Mouse (Mus musculus): ENCODE measurements around the gene Sptbn4. TPM values are rescaled to one million over a fixed set of nuclear protein-coding genes. Genes with fewer than 3 reads are reported as not detected.

Gene Sptbn4
- polyA plus RNA-seq, 1 experiment from 2014 or later: 0.27 TPM

- Histone ChIP-seq H3K9ac (no peak overlapping the region), H3K4me2 (replicated peaks) (no peak overlapping the region), H3K4me1 (no peaks in the 10 kb centered on the region), H3K4me3 (no peak overlapping the region), H3K36me3 (no peaks in the 10 kb centered on the region), H3K27me3 (peaks cover 3% of the 10 kb centered on the region; the same call in 1 of the 2 replicates), H3K9me3 (0 out of 2 replicates have a peak, but pooled peaks cover 10% of the 10 kb centered on the region), H3K27ac (no peak overlapping the region)
- 79% methylated on average over 12 of the region's 12 CpGs for WGBS
- ATAC-seq (ENCODE audit: insufficient number of reproducible peaks, insufficient read depth, low FRiP score, low TSS enrichment): 0 out of 2 replicates have a peak, but pooled peaks have one; percentile 28
Measured at GRCm38 (mm10) chr7:27423556-27424326, 23.7 kb downstream of the Sptbn4 start.

GRCm38 (mm10) chr7:27419101-27419500, 28.4 kb downstream of the Sptbn4 start:
- Histone ChIP-seq H3K4me2 (replicated peaks) (no peak overlapping the region), H3K4me3 (no peak overlapping the region), H3K36me3 (no peaks in the 10 kb centered on the region), H3K27ac (no peak overlapping the region), H3K9me3 (0 out of 2 replicates have a peak, but pooled peaks cover 10% of the 10 kb centered on the region), H3K9ac (no peak overlapping the region), H3K27me3 (peaks cover 8% of the 10 kb centered on the region), H3K4me1 (no peaks in the 10 kb centered on the region)
- 73% methylated on average over 3 of the region's 3 CpGs for WGBS
- no peak for ATAC-seq (ENCODE audit: insufficient number of reproducible peaks, insufficient read depth, low FRiP score, low TSS enrichment)

GRCm38 (mm10) chr7:27417151-27417550, 30.3 kb downstream of the Sptbn4 start:
- H3K27ac ChIP-seq: no peak overlapping the region
- no peak for ATAC-seq (ENCODE audit: insufficient number of reproducible peaks, insufficient read depth, low FRiP score, low TSS enrichment)
- peaks cover 8% of the 10 kb centered on the region for H3K27me3 ChIP-seq
- no peak overlapping the region for H3K9ac ChIP-seq
- no peaks in the 10 kb centered on the region for H3K4me1 ChIP-seq
- H3K36me3 ChIP-seq: no peaks in the 10 kb centered on the region
- 0 out of 2 replicates have a peak, but pooled peaks cover 4% of the 10 kb centered on the region for H3K9me3 ChIP-seq
- whole genome bisulfite sequencing: 70% methylated on average over 2 of the region's 2 CpGs
- no peak overlapping the region for H3K4me3 ChIP-seq
- no peak overlapping the region for H3K4me2 ChIP-seq (replicated peaks)

- no peak overlapping the region for H3K27ac ChIP-seq
- H3K9me3 ChIP-seq: peaks cover 9% of the 10 kb centered on the region; the same call in 1 of the 2 replicates
- peaks cover 8% of the 10 kb centered on the region; the same call in 1 of the 2 replicates for H3K4me1 ChIP-seq
- H3K27me3 ChIP-seq: peaks cover 65% of the 10 kb centered on the region
- peak overlapping the region; percentile 41 for H3K4me3 ChIP-seq
- peak overlapping the region; percentile 7; the same call in 1 of the 2 replicates for H3K9ac ChIP-seq
- ATAC-seq (ENCODE audit: insufficient number of reproducible peaks, insufficient read depth, low FRiP score, low TSS enrichment): peak; percentile 75
- under 1% methylated on average over 86 of the region's 96 CpGs for WGBS
- H3K36me3 ChIP-seq: no peaks in the 10 kb centered on the region
- H3K4me2 ChIP-seq (replicated peaks): peak overlapping the region; percentile 64
Measured at GRCm38 (mm10) chr7:27408379-27409176, 38.9 kb downstream of the Sptbn4 start.

- Histone ChIP-seq H3K27me3 (peaks cover 73% of the 10 kb centered on the region), H3K9ac (no peak overlapping the region), H3K36me3 (no peaks in the 10 kb centered on the region), H3K4me1 (peaks cover 8% of the 10 kb centered on the region; the same call in 1 of the 2 replicates), H3K9me3 (peaks cover 15% of the 10 kb centered on the region; the same call in 1 of the 2 replicates), H3K27ac (no peak overlapping the region), H3K4me2 (replicated peaks) (peak overlapping the region; percentile 64), H3K4me3 (0 out of 2 replicates have a peak overlapping the region, but pooled peaks have one; percentile 41)
- 27% methylated on average over 8 of the region's 8 CpGs for WGBS
- no peak for ATAC-seq (ENCODE audit: insufficient number of reproducible peaks, insufficient read depth, low FRiP score, low TSS enrichment)
Measured at GRCm38 (mm10) chr7:27407816-27408215, 39.7 kb downstream of the Sptbn4 start.

- Histone ChIP-seq H3K4me2 (replicated peaks) (no peak overlapping the region), H3K27ac (no peak overlapping the region), H3K27me3 (peaks cover 86% of the 10 kb centered on the region), H3K9ac (no peak overlapping the region), H3K9me3 (peaks cover 15% of the 10 kb centered on the region; the same call in 1 of the 2 replicates), H3K4me1 (peaks cover 8% of the 10 kb centered on the region; the same call in 1 of the 2 replicates), H3K4me3 (no peak overlapping the region), H3K36me3 (no peaks in the 10 kb centered on the region)
- WGBS: 86% methylated on average over 7 of the region's 7 CpGs
- no peak for ATAC-seq (ENCODE audit: insufficient number of reproducible peaks, insufficient read depth, low FRiP score, low TSS enrichment)
Measured at GRCm38 (mm10) chr7:27406481-27406880, 41.0 kb downstream of the Sptbn4 start.

GRCm38 (mm10) chr7:27404203-27404942, 43.1 kb downstream of the Sptbn4 start:
- H3K27me3 ChIP-seq: peaks cover 97% of the 10 kb centered on the region
- no peak overlapping the region for H3K27ac ChIP-seq
- H3K36me3 ChIP-seq: no peaks in the 10 kb centered on the region
- 7% methylated on average over 81 of the region's 81 CpGs for WGBS
- no peak overlapping the region for H3K9ac ChIP-seq
- peaks cover 15% of the 10 kb centered on the region; the same call in 1 of the 2 replicates for H3K9me3 ChIP-seq
- no peak for ATAC-seq (ENCODE audit: insufficient number of reproducible peaks, insufficient read depth, low FRiP score, low TSS enrichment)
- peaks cover 8% of the 10 kb centered on the region; the same call in 1 of the 2 replicates for H3K4me1 ChIP-seq
- H3K4me3 ChIP-seq: peak overlapping the region; percentile 23; the same call in 1 of the 2 replicates
- H3K4me2 ChIP-seq (replicated peaks): peak overlapping the region; percentile 25

- ATAC-seq (ENCODE audit: insufficient number of reproducible peaks, insufficient read depth, low FRiP score, low TSS enrichment): no peak
- Histone ChIP-seq H3K4me1 (no peaks in the 10 kb centered on the region), H3K4me2 (replicated peaks) (no peak overlapping the region), H3K27me3 (peaks cover 92% of the 10 kb centered on the region), H3K4me3 (no peak overlapping the region), H3K9ac (no peak overlapping the region), H3K27ac (no peak overlapping the region), H3K36me3 (no peaks in the 10 kb centered on the region), H3K9me3 (peaks cover 15% of the 10 kb centered on the region; the same call in 1 of the 2 replicates)
- 10% methylated on average over 16 of the region's 16 CpGs for WGBS
Measured at GRCm38 (mm10) chr7:27402675-27403074, 44.8 kb downstream of the Sptbn4 start.

- 76% methylated on average over 7 of the region's 7 CpGs for WGBS
- Histone ChIP-seq H3K9me3 (peaks cover 7% of the 10 kb centered on the region; the same call in 1 of the 2 replicates), H3K4me2 (replicated peaks) (no peak overlapping the region), H3K27me3 (peaks cover 92% of the 10 kb centered on the region), H3K27ac (no peak overlapping the region), H3K36me3 (no peaks in the 10 kb centered on the region), H3K4me3 (no peak overlapping the region), H3K9ac (no peak overlapping the region), H3K4me1 (no peaks in the 10 kb centered on the region)
- ATAC-seq (ENCODE audit: insufficient number of reproducible peaks, insufficient read depth, low FRiP score, low TSS enrichment): no peak
Measured at GRCm38 (mm10) chr7:27400545-27400944, 46.9 kb downstream of the Sptbn4 start.

- 15% methylated on average over 26 of the region's 26 CpGs for WGBS
- H3K36me3 ChIP-seq: no peaks in the 10 kb centered on the region
- H3K4me1 ChIP-seq: no peaks in the 10 kb centered on the region
- H3K4me2 ChIP-seq (replicated peaks): peak overlapping the region; percentile 80
- H3K9me3 ChIP-seq: no peaks in the 10 kb centered on the region
- peak overlapping the region; percentile 50; the same call in 1 of the 2 replicates for H3K4me3 ChIP-seq
- no peak for ATAC-seq (ENCODE audit: insufficient number of reproducible peaks, insufficient read depth, low FRiP score, low TSS enrichment)
- H3K27ac ChIP-seq: no peak overlapping the region
- peaks cover 89% of the 10 kb centered on the region for H3K27me3 ChIP-seq
- H3K9ac ChIP-seq: no peak overlapping the region
Measured at GRCm38 (mm10) chr7:27397048-27397949, 50.2 kb downstream of the Sptbn4 start.
